Mouse (Mus musculus) lung, postnatal 0 days (tissue): ENCODE measurements around the gene Sdccag8.

ENCODE experiments used
- CTCF ChIP-seq: IDR thresholded peaks from 2 replicates; pipeline ENCODE4 v1.5.1; 2016; ENCODE audit warnings: antibody characterized with exemption, mild to moderate bottlenecking
- EP300 ChIP-seq: IDR thresholded peaks from 2 replicates; pipeline ENCODE4 v1.6.1; 2016; ENCODE audit warnings: antibody characterized with exemption, mild to moderate bottlenecking, control low read depth

GRCm38 (mm10) chr1:176922842-176923241 is 108.4 kb downstream of the Sdccag8 start:
- no peak for TF ChIP-seq CTCF
- TF ChIP-seq EP300: no peak
